Mouse (Mus musculus) erythroid progenitor cell, adult 5-6 weeks (primary cell): ENCODE measurements around the gene Osbpl7. TPM values are rescaled to one million over a fixed set of nuclear protein-coding genes. Genes with fewer than 3 reads are reported as not detected.

Experiments
- ATAC-seq: replicated peaks from 2 replicates; pipeline ENCODE4 v1.8.0; 2016; ENCODE audit warnings: moderate number of reproducible peaks, mild to moderate bottlenecking, moderate TSS enrichment, inconsistent platforms; ENCODE audit not compliant: poor library complexity, low FRiP score, severe bottlenecking
- total RNA-seq, 2 experiments: library from RNA; stranded (forward) in 1 of 2; stranded (reverse) in 1 of 2; fragments of 150-400 nt in 1 of 2; fragments of 186-747, 209-891 nt in 1 of 2; gene quantifications; 2 replicates each; pipeline versions ENCODE4 v1.2.3 to v1.2.4; 2015 to 2017; ENCODE audit warnings: low replicate concordance in 2 of 2

Gene Osbpl7
- total RNA-seq, 2 experiments from 2014 or later: 1.3 to 22.7 TPM

- ATAC-seq: no peak
Measured at GRCm38 (mm10) chr11:97074235-97074634, 23.8 kb downstream of the Osbpl7 start.

- ATAC-seq: no peak
Measured at GRCm38 (mm10) chr11:97078751-97079150, 28.3 kb downstream of the Osbpl7 start.

DNA sequence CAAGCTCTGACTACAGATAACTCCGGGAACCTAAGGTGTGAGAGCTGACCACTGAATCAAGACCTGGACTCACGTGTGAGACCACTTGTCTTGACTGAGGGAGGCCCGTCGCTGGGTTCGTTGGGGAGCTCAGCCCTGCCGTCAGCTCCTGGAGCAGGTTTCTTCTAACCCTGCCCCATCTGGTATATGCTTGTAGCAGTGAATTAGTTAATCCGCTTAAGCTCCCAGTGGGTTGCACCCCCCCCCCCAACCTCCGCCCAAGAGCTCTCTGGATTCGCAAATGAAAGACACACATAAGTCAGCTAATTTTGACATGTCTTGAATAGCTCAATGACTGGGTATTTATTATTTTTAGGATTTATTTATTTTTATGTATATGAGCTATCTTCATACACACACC is 29.9 kb downstream of the Osbpl7 start:
- ATAC-seq: no peak

- peak; percentile 53; the same call in 1 of the 2 replicates for ATAC-seq
Measured at GRCm38 (mm10) chr11:97082977-97083376, 32.5 kb downstream of the Osbpl7 start.

GRCm38 (mm10) chr11:97083401-97084140 is 33.1 kb downstream of the Osbpl7 start:
- no peak for ATAC-seq

DNA sequence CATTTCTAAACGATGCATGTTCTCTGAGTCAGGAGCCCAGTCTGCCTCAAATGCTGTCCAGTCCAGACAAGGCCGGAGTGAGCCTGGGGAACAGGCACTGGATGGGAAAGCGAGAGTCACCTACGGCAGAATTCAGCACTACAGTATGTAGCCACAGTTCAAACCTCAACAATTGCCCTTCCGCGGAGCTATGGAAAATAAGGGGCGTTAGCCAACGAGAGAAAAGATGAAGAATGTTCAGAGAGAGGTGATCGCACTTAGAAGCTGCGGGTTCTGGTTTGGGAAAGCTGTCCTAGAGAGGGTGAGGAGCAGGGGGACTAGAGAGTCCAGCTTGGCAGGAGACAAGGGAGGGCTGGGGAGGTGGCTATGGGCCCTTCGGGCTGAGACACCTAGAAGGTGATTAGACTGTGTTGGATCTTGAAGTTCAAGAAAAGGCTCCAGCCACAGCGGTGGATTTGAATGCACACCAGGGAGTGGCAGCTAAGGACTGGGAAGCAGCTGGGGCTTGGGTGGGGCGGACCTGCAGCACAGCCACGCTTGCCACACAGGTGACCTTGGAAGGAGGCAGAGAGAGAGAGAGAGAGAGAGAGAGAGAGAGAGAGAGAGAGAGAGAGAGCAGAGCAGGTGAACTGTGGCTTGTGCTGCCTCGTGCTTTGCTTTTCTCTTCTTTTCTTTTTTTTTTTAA is 34.5 kb downstream of the Osbpl7 start:
- ATAC-seq: no peak

DNA sequence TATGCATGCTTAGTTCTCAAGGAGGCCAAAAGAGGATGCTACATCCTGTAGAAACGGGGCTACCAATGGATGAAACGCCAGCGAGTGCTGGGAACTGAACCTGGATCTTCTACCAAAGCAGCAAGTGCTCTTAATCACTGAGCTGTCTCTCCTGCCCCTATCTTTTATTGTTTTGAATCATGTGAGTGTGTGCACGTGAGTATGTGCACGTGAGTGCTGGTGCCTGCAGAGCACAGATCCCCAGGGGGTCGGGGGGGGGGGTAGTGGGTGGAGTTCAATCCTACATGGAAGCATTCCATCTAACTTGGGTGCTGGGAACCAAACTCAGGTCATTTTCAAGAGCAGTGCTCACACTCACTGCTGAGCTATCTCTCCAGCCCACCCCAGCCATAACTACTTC is 35.9 kb downstream of the Osbpl7 start:
- no peak for ATAC-seq

- ATAC-seq: no peak
Measured at GRCm38 (mm10) chr11:97094600-97094999, 44.2 kb downstream of the Osbpl7 start.

- no peak for ATAC-seq
Measured at GRCm38 (mm10) chr11:97098791-97099190, 48.4 kb downstream of the Osbpl7 start.

DNA sequence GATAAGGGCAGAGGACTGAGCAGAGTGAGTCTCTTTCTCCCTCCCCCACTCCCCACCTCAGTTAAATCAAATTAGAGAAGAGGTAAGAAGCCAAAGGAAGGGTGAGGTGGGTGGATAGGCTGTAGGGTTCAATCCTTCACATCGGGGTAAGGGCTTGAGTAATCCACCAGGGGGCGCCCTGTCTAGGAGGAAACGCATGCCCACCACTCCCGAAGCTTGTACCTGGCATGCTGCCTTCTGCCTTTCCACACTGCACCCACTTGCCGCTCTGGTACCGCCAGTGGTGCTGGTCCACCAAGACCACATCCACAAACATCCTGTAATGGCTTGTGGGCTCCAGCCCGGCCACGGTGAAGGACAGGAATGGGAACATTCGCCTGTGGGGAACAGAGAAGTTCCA is 51.3 kb downstream of the Osbpl7 start:
- ATAC-seq: peak; percentile 65; the same call in 1 of the 2 replicates

GRCm38 (mm10) chr11:97103163-97104090 is 53.0 kb downstream of the Osbpl7 start:
- no peak for ATAC-seq

GRCm38 (mm10) chr11:97104091-97104483 is 53.7 kb downstream of the Osbpl7 start:
- no peak for ATAC-seq

- ATAC-seq: no peak
Measured at GRCm38 (mm10) chr11:97108976-97109375, 58.5 kb downstream of the Osbpl7 start.

GRCm38 (mm10) chr11:97112519-97113125 is 62.2 kb downstream of the Osbpl7 start:
- ATAC-seq: no peak

DNA sequence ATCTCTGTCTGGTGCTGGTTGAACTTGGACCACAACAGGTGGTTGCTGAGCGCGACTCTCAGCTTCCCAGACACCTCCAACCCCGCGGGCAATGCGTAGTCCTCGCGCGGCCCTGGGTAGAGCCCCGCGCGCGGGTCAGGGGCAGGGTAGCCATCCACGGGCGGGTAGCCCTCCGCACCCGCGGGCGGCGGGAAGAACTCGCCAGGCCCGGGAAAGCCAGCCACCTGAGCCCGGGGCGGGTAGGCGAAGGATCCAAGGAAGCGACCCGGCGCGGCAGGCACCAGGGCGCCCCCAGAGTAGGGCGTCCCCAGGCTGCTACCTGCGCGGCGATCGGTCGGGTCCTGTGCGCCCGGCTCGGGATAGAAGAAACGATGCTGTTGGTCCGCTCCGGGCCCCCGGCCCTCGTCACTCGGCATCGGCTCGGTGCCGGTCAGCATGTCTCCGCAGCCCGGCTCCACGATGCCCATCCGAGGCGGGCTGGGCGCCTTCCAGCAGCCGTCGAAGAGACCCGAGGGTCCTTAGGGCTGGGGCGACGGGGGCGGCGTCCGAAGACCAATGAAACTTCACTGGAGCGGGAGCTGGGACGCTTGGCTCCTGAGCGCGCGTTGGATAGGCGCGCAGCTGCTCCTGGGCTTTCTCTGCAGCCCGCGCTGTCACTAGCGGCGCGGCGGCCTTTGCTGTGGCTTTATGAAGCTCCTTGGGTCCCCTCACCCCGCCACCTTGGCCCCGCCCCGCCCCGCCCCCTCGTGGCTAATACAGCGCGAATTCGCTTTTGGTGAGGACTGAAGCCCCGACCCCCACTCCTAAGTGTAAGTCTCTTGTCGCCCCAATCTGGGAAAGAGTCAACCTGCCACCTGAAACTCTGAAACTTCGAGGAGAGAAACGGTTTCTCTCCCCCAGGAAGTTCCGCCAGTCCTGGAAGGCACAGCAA is 64.5 kb downstream of the Osbpl7 start, which contains the start of gene Tbx21:
TSS of gene Tbx21 (minus strand) at position 661 of the 931 bp plus-strand sequence.
- ATAC-seq: no peak

DNA sequence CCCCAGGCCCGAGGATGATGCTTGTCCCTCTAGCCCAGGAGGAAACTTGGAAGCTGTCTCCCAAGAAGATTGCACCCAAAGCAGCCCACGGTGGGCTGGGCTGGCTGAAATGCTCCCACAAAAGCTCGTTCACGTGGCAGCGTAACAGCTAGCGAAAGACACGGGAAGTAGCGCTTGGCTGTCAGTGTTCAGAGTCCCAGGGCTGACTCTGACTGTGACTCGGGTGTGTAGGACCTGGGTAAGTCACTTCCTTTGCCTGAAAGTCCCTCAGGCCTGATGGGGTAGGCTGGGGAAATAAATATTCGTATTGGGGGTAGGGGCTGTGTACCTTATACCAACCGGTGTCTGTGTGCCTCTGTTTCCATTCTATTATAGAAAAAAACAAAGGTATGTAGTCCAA is 65.4 kb downstream of the Osbpl7 start:
- ATAC-seq: no peak
